Mouse (Mus musculus) embryonic fibroblast, embryonic 13.5 days (primary cell): ENCODE results near the gene Sppl3.

Experiments used
- CTCF ChIP-seq: IDR thresholded peaks from 2 replicates; pipeline ENCODE4 v1.5.1; 2011; ENCODE audit warnings: mild to moderate bottlenecking, control low read depth, low read length, moderate library complexity, borderline replicate concordance; ENCODE audit not compliant: insufficient read depth
- POLR2A ChIP-seq: IDR thresholded peaks from 2 replicates; pipeline ENCODE4 v1.6.1; 2011; ENCODE audit warnings: low read depth, mild to moderate bottlenecking, control low read depth, low read length, moderate library complexity

- TF ChIP-seq CTCF (no peak), POLR2A (no peak)
Observed at GRCm38 (mm10) chr5:115058584-115059297, 47.8 kb downstream of the Sppl3 start.
